Mouse (Mus musculus) gastrocnemius, postnatal 25 days (tissue): ENCODE data around the gene Dcdc2a. TPM values are rescaled to one million over a fixed set of nuclear protein-coding genes. Genes with fewer than 3 reads are reported as not detected.

Experiments
- DNase-seq: peaks from one replicate; pipeline ENCODE4 v3.0.0; 2022
- total RNA-seq, 2 experiments: library from RNA; stranded (reverse); gene quantifications; 1 replicate in 1 of 2; 2 replicates in 1 of 2; pipeline ENCODE4 v1.2.3; 2021

Gene Dcdc2a
- total RNA-seq, 2 experiments from 2014 or later: not detected

GRCm38 (mm10) chr13:25178236-25179001 is 122.6 kb downstream of the Dcdc2a start:
- no peak for DNase-seq

GRCm38 (mm10) chr13:25186436-25187325 is 130.9 kb downstream of the Dcdc2a start:
- no peak for DNase-seq

- DNase-seq: no peak
Measured at GRCm38 (mm10) chr13:25187326-25187710, 131.5 kb downstream of the Dcdc2a start.

GRCm38 (mm10) chr13:25189419-25190144 is 133.8 kb downstream of the Dcdc2a start:
- no peak for DNase-seq

- DNase-seq: no peak
Measured at GRCm38 (mm10) chr13:25190218-25190617, 134.4 kb downstream of the Dcdc2a start.

GRCm38 (mm10) chr13:25195706-25196105 is 139.9 kb downstream of the Dcdc2a start:
- DNase-seq: no peak

- no peak for DNase-seq
Measured at GRCm38 (mm10) chr13:25199916-25200315, 144.1 kb downstream of the Dcdc2a start.

- DNase-seq: no peak
Measured at GRCm38 (mm10) chr13:25206950-25207349, 151.1 kb downstream of the Dcdc2a start.

GRCm38 (mm10) chr13:25218394-25218793 is 162.6 kb downstream of the Dcdc2a start:
- no peak for DNase-seq

- DNase-seq: no peak
Measured at GRCm38 (mm10) chr13:25220186-25220787, 164.5 kb downstream of the Dcdc2a start.

- no peak for DNase-seq
Measured at GRCm38 (mm10) chr13:25251893-25252292, 196.1 kb downstream of the Dcdc2a start.

- DNase-seq: no peak
Measured at GRCm38 (mm10) chr13:25254478-25255263, 198.9 kb downstream of the Dcdc2a start.

- DNase-seq: no peak
Measured at GRCm38 (mm10) chr13:25257608-25258007, 201.8 kb downstream of the Dcdc2a start.

Other genes starting within 250 kb of the Dcdc2a start
- gene Acot13, start 224.5 kb upstream of the Dcdc2a start, total RNA-seq: 100 to 1,000 TPM; 138 to 147 TPM
- gene Tdp2, start 224.3 kb upstream of the Dcdc2a start, total RNA-seq: 1 to 10 TPM; 7.8 to 8.2 TPM
- not detected for gene D130043K22Rik, start 210.9 kb upstream of the Dcdc2a start, total RNA-seq
- 1 to 10 TPM; 5.8 to 5.9 TPM for gene Aldh5a1, start 118.3 kb upstream of the Dcdc2a start, total RNA-seq
- gene Gpld1, start 112.9 kb upstream of the Dcdc2a start, total RNA-seq: under 1 TPM; 0.40 to 0.43 TPM
- 10 to 100 TPM; 35.2 to 39.6 TPM for gene Mrs2, start 35.6 kb upstream of the Dcdc2a start, total RNA-seq
- not detected for gene Nrsn1, start 214.5 kb downstream of the Dcdc2a start, total RNA-seq